Mouse (Mus musculus) small intestine, adult 2 months (tissue): ENCODE results near the gene Cklf. TPM values are rescaled to one million over a fixed set of nuclear protein-coding genes. Genes with fewer than 3 reads are reported as not detected.
"Not testable (repeated sequence)": the region's sequence is repeated elsewhere in the genome, so short reads cannot be mapped to it uniquely, and the experiment has no call there.

Experiments
- H3K27ac ChIP-seq: fragments of 200-500 bp; 2 replicates; pipeline ENCODE4 v1.5.1; 2012; ENCODE audit warnings: low read depth, low read length, control low read depth, inconsistent platforms; ENCODE audit not compliant: insufficient read depth
- H3K27me3 ChIP-seq: fragments of 200-500 bp; 2 replicates; pipeline ENCODE4 v1.6.1; 2012; ENCODE audit warnings: mild to moderate bottlenecking, moderate library complexity, low read length, inconsistent platforms; ENCODE audit not compliant: control insufficient read depth, insufficient read depth
- H3K36me3 ChIP-seq: fragments of 200-500 bp; 2 replicates; pipeline ENCODE4 v1.6.1; 2012; ENCODE audit warnings: mild to moderate bottlenecking, low read length, control low read depth, inconsistent platforms; ENCODE audit not compliant: control insufficient read depth, insufficient read depth
- H3K4me1 ChIP-seq: fragments of 200-500 bp; 2 replicates; pipeline ENCODE4 v1.6.1; 2012; ENCODE audit warnings: low read length, inconsistent platforms, mixed read lengths; ENCODE audit not compliant: control insufficient read depth, insufficient read depth, insufficient read length
- H3K4me3 ChIP-seq: fragments of 200-500 bp; 2 replicates; pipeline ENCODE4 v1.5.1; 2012; ENCODE audit warnings: low read depth, mild to moderate bottlenecking, control low read depth, inconsistent platforms, low read length, moderate library complexity
- CTCF ChIP-seq: fragments of 200-500 bp; IDR thresholded peaks from 2 replicates; pipeline ENCODE4 v1.5.1; 2012; ENCODE audit warnings: low read depth, mild to moderate bottlenecking, control low read depth, inconsistent platforms, low read length, moderate library complexity, mixed read lengths; ENCODE audit not compliant: insufficient replicate concordance, insufficient read length; ENCODE audit errors: extremely low read depth
- POLR2A ChIP-seq: fragments of 200-500 bp; IDR thresholded peaks from 2 replicates; pipeline ENCODE4 v1.6.1; 2012; ENCODE audit warnings: low read depth, mild to moderate bottlenecking, control low read depth, inconsistent platforms, low read length, moderate library complexity
- WGBS: fragments of 180-500 bp; shearing (Covaris S2); methylation state at CpG from one replicate; pipeline ENCODE4 v1.1.7; 2018; 5-methylcytosine and 5-hydroxymethylcytosine counted together
- polyA plus RNA-seq: library from polyadenylated mRNA; depleted of rRNA; stranded (reverse); fragments of >200 nt; gene quantifications from 2 replicates; pipeline ENCODE4 v1.2.3, GENCODE M21; 2012

Gene Cklf
- polyA plus RNA-seq, 1 experiment, result 0.94 TPM

DNA sequence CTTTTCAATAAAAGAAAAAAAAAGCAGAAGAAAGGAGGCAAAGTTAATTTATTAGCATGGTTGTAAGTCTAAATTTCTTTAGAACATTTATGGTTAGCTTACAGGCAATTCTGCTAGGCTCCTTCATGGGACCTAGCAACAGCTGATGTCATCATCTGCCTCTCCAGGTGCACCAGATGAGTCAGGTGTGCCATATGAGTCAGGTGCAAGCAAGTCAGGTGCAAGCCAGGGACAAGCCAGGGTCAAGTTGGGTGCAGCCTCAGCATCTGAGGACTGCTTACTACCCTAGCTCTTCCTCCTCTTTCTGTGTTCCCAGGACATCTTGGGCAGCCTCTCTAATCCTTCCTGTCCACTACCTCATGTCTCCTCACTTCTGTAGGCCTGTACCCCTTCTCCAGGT lies 17.7 kb downstream of the Cklf start:
- Histone ChIP-seq H3K4me3 (no peak overlapping the region), H3K4me1 (no peaks in the 10 kb centered on the region), H3K27me3 (no peaks in the 10 kb centered on the region), H3K27ac (no peak overlapping the region), H3K36me3 (no peaks in the 10 kb centered on the region; the same call in 1 of the 2 replicates)
- TF ChIP-seq POLR2A (no peak), CTCF (no peak)

DNA sequence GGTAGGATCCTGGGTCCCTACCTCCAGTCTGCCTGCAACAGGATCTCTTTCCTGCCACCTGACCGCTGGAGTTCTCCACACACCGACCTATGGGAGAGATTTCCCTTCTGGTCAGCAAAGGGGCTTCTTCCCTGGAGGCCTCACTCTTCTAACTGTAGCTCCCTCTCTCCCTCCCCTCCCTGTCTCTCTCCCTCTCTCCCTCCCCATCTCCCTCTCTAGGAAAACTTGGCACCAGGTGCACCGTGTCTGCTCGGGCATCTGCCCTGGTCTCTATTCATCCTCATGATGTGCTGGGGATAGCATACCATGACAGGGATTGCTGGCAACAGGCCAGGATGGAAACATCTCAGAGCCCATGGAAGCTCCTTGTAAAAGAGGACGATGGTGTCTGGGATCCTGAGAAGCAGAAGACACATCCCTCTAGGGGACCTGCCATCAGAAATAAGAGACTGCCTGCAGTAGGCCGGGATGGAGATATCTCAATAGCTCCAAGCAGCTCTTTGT lies 18.3 kb downstream of the Cklf start:
- Histone ChIP-seq H3K4me3 (no peak overlapping the region), H3K36me3 (no peaks in the 10 kb centered on the region), H3K27me3 (no peaks in the 10 kb centered on the region), H3K27ac (no peak overlapping the region), H3K4me1 (no peaks in the 10 kb centered on the region)
- WGBS, result 80% methylated on average over 6 of the region's 6 CpGs
- TF ChIP-seq POLR2A (no peak), CTCF (no peak)

DNA sequence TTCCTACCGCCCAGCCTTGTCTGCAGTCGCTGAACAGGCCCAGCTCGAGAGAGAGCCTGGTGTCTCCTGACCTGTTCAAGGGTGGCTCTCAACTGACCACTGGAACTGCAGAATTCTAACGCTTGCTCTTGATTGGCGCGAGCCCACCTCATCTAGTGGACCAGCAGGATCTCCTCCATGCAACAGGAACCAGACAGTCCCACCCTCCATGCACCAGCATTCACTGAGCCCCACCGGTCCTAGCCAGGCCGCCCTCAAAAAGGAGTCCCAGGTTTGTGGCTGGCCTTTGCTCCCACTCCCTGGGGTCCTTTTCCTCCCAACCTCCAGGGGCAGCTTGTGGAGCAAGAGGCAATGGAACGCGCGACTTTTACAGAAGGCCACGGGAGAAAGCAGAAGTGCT lies 42.4 kb downstream of the Cklf start, which contains the start of gene Cmtm2a:
Cmtm2a (minus strand) TSS at position 101 of the 400 bp plus-strand sequence.
- H3K4me3 ChIP-seq, H3K4me1 ChIP-seq, H3K36me3 ChIP-seq, H3K27ac ChIP-seq, H3K27me3 ChIP-seq: not testable (repeated sequence)
- WGBS, result 85% methylated on average over 12 of the region's 12 CpGs

DNA sequence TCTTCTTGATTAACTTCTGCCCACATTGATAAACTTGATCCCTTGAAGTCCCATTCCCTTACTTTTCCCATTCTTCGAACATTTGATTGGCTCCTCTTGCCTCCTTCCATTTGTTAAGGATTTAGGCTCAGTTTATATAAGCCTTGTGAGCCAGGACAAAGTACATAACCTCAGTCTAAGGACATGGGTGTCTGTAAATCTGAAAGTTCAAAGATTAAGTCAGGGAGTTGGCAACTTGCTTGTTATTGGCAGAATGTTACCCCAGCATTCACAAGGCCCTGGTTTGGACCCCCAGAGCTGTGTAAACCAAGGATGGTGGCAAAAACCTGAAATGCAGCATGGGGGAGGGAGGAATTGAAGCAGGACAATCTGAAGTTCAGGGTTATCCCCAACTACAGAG lies 43.7 kb downstream of the Cklf start:
- WGBS, result 59% methylated on average over 1 of the region's 1 CpGs
- TF ChIP-seq POLR2A, result no peak
- no peak for TF ChIP-seq CTCF

DNA sequence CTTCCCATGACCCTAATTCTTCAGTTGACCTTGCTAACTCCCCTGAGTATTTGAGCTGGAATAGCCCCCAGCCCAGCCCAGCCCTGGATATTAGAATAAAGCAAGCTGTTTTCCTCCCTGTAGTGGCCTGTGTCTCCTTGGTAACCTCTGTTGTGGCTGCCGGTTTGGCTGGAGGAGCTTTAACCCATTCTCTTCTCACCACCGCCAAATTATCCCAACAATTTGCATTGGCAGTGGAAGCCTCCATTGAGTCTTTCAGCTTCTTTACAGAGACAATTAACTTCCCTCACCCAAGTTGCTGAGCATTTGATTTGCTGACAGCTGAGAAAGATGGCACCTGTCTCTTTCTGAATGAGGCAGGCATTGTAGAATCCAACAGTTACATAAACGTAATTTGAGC lies 50.9 kb downstream of the Cklf start:
- 34% methylated on average over 3 of the region's 3 CpGs for WGBS
- H3K36me3 ChIP-seq, H3K27me3 ChIP-seq, H3K4me1 ChIP-seq, H3K4me3 ChIP-seq, H3K27ac ChIP-seq: not testable (repeated sequence)

More for the DNA sequence above, 43.7 kb downstream of the Cklf start:
- H3K27me3 ChIP-seq, result no peaks in the 10 kb centered on the region
- H3K27ac ChIP-seq, result no peak overlapping the region
- H3K4me3 ChIP-seq, result no peak overlapping the region
- peaks cover 3% of the 10 kb centered on the region; the same call in 1 of the 2 replicates for H3K4me1 ChIP-seq
- H3K36me3 ChIP-seq, result no peaks in the 10 kb centered on the region

DNA sequence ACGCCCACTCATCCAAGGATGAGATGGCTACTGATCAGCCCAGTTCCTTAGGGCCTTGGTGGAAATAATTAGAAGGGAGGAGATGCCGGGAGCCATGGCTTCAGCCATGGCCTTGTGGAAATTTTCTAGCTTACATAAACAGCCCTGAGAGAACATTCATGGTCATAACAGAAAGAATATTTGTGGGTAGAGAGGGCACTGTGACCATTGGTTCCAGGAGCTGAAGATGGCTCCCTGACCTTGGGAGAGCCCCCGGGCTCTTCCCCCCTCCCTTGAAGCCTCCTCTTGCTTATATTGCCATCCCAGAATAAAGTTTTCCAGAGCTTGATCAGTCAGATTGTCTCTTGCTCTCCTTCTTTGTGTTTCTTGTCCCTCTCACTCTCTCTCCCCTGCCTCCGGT lies 51.9 kb downstream of the Cklf start:
- not testable (repeated sequence) for H3K36me3 ChIP-seq, H3K4me1 ChIP-seq, H3K27me3 ChIP-seq, H3K4me3 ChIP-seq, H3K27ac ChIP-seq
- 96% methylated on average over 4 of the region's 4 CpGs for WGBS

DNA sequence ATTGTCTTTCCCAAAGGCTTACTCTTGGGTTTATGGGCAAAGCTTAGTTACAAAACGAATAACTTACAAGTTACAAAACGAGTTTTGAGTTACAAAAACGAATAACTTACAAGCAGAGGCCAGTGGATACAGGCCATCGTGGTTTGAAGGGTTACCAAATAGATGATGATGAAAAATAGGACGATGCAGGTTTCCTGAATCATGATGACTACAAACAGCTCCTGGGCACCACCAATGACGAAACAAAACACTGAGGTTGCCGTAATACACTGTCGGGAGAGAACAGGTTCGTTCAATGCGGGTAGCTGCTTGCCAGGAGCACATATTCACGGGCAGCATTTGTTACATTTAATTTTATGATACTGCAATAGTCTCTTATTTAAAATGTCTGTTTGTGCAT lies 54.3 kb downstream of the Cklf start:
- no peak overlapping the region for H3K4me3 ChIP-seq
- H3K36me3 ChIP-seq, result no peaks in the 10 kb centered on the region
- 80% methylated on average over 11 of the region's 11 CpGs for WGBS
- no peak for TF ChIP-seq CTCF
- no peak for TF ChIP-seq POLR2A
- no peaks in the 10 kb centered on the region for H3K4me1 ChIP-seq
- no peak overlapping the region for H3K27ac ChIP-seq
- H3K27me3 ChIP-seq, result no peaks in the 10 kb centered on the region

DNA sequence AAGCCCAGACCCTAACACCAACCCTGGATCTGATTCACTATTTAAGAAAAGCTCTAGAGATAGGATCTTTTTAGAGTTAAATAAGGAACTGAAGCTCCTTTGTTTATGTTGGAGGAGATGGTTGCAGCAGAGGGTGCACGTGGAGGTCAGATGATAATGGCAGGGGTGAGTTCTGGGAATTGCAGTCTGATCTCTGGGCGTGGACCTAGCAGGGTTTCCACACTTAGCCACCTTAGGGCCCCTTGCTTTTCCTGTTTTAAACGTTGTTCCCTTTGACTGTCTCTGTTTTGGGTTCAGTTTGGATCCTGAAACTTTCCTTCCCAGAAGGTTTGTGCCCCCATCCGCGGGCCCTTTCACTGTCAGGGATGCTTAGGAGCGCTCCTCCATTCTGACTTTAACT lies 57.7 kb downstream of the Cklf start:
- H3K4me1 ChIP-seq, H3K27me3 ChIP-seq, H3K27ac ChIP-seq, H3K36me3 ChIP-seq, H3K4me3 ChIP-seq: not testable (repeated sequence)
- 40% methylated on average over 6 of the region's 6 CpGs for WGBS

DNA sequence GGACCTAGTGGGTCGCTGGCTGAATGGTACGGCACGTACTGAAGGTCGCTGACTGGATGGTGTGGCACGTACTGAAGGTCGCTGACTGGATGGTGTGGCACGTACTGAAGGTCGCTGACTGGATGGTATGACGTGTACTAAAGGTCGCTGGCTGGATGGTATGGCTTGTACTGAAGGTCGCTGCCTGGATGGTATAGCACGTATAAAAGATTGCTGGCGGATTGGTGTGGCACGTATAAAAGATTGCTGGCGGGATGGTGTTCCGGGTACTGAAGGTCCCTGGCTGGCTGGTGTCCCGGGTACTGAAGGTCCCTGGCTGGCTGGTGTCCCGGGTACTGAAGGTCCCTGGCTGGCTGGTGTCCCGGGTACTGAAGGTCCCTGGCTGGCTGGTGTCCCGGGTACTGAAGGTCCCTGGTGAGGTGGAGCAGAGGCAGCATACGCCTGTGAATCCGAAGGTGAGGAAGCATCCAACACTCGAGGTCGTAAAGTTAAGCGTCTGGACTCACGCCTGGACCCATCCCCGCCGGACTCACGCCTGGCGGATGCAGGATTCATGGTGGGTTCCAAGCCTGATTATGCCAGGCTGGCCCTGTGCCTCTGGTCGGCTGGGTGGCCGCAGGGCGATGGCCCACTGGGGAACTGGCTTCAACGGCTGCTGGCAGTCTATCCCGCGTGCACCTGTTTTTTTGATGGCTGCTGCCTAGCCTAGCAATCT lies 58.9 kb downstream of the Cklf start, which contains the start of the genes Gm45711 and Cmtm1:
Gm45711 (minus strand) TSS at position 641 of the 715 bp plus-strand sequence.
Cmtm1 (minus strand) TSS at position 705 of the 715 bp plus-strand sequence.
- H3K4me1 ChIP-seq, H3K4me3 ChIP-seq, H3K36me3 ChIP-seq, H3K27me3 ChIP-seq, H3K27ac ChIP-seq: not testable (repeated sequence)
- 80% methylated on average over 36 of the region's 36 CpGs for WGBS

DNA sequence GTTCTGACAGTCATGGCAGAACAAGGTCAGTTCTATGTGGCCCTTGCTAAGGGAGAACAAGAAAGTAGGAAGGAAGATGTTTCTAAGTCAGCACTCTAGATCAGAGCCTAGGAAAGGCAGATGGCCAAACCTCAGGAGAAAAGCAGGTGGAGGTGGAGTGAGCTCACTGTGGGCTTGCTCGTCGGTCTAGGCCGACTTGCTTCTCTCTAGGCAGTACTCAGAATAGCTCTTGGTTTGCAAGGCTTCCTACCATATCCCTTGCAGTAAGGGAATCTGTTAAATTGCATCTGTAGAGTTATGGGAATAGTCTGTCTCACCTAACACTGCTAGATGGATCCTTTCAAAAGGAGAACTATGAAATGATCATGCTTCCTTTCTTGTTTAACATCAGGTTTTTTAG lies 61.4 kb downstream of the Cklf start:
- H3K4me3 ChIP-seq, H3K27me3 ChIP-seq, H3K4me1 ChIP-seq, H3K27ac ChIP-seq, H3K36me3 ChIP-seq: not testable (repeated sequence)
- WGBS, result 89% methylated on average over 3 of the region's 3 CpGs
